Mouse (Mus musculus): ENCODE results near the gene Nr3c2. TPM values are rescaled to one million over a fixed set of nuclear protein-coding genes. Genes with fewer than 3 reads are reported as not detected.

Nr3c2 gene
- polyA plus RNA-seq, 1 experiment from 2014 or later: 2.2 TPM

GRCm38 (mm10) chr8:76977907-76978306 is 78.7 kb downstream of the Nr3c2 start:
- no peak for ATAC-seq (ENCODE audit: insufficient read depth, low FRiP score, low read depth)
- H3K9ac ChIP-seq: no peak overlapping the region
- no peaks in the 10 kb centered on the region for H3K36me3 ChIP-seq
- no peak overlapping the region for H3K4me3 ChIP-seq (replicated peaks)
- H3K4me1 ChIP-seq: no peaks in the 10 kb centered on the region
- WGBS: 93% methylated on average over 4 of the region's 4 CpGs
- no peak overlapping the region for H3K27ac ChIP-seq
- no peaks in the 10 kb centered on the region for H3K27me3 ChIP-seq (replicated peaks)
- no peaks in the 10 kb centered on the region for H3K9me3 ChIP-seq
- H3K4me2 ChIP-seq: no peak overlapping the region

- no peak for ATAC-seq (ENCODE audit: insufficient read depth, low FRiP score, low read depth)
- H3K9ac ChIP-seq: no peak overlapping the region
- no peaks in the 10 kb centered on the region for H3K36me3 ChIP-seq
- H3K4me3 ChIP-seq (replicated peaks): no peak overlapping the region
- no peak overlapping the region for H3K4me2 ChIP-seq
- H3K4me1 ChIP-seq: no peaks in the 10 kb centered on the region
- no peaks in the 10 kb centered on the region for H3K27me3 ChIP-seq (replicated peaks)
- H3K27ac ChIP-seq: no peak overlapping the region
- no peaks in the 10 kb centered on the region for H3K9me3 ChIP-seq
Measured at GRCm38 (mm10) chr8:76984082-76984481, 84.8 kb downstream of the Nr3c2 start.

- Histone ChIP-seq H3K4me2 (no peak overlapping the region), H3K27ac (no peak overlapping the region), H3K36me3 (no peaks in the 10 kb centered on the region), H3K4me1 (no peaks in the 10 kb centered on the region), H3K27me3 (replicated peaks) (no peaks in the 10 kb centered on the region), H3K4me3 (replicated peaks) (no peak overlapping the region), H3K9ac (no peak overlapping the region), H3K9me3 (no peaks in the 10 kb centered on the region)
- 82% methylated on average over 5 of the region's 5 CpGs for WGBS
- ATAC-seq (ENCODE audit: insufficient read depth, low FRiP score, low read depth): no peak
Measured at GRCm38 (mm10) chr8:76984851-76985250, 85.6 kb downstream of the Nr3c2 start.

GRCm38 (mm10) chr8:76987876-76988275 is 88.6 kb downstream of the Nr3c2 start:
- 40% methylated on average over 3 of the region's 3 CpGs for WGBS
- no peak overlapping the region for H3K9ac ChIP-seq
- no peaks in the 10 kb centered on the region for H3K4me1 ChIP-seq
- H3K4me2 ChIP-seq: no peak overlapping the region
- H3K27ac ChIP-seq: no peak overlapping the region
- H3K36me3 ChIP-seq: no peaks in the 10 kb centered on the region
- H3K4me3 ChIP-seq (replicated peaks): no peak overlapping the region
- no peak for ATAC-seq (ENCODE audit: insufficient read depth, low FRiP score, low read depth)
- no peaks in the 10 kb centered on the region for H3K27me3 ChIP-seq (replicated peaks)
- no peaks in the 10 kb centered on the region for H3K9me3 ChIP-seq

GRCm38 (mm10) chr8:76998276-76998675 is 99.0 kb downstream of the Nr3c2 start:
- no peaks in the 10 kb centered on the region for H3K4me1 ChIP-seq
- 73% methylated on average over 4 of the region's 4 CpGs for WGBS
- no peak overlapping the region for H3K4me2 ChIP-seq
- no peak overlapping the region for H3K4me3 ChIP-seq (replicated peaks)
- peak; percentile 43; the same call in 1 of the 2 replicates for ATAC-seq (ENCODE audit: insufficient read depth, low FRiP score, low read depth)
- no peaks in the 10 kb centered on the region for H3K27me3 ChIP-seq (replicated peaks)
- H3K27ac ChIP-seq: no peak overlapping the region
- H3K9me3 ChIP-seq: no peaks in the 10 kb centered on the region
- no peak overlapping the region for H3K9ac ChIP-seq
- no peaks in the 10 kb centered on the region for H3K36me3 ChIP-seq

- no peak overlapping the region for H3K4me3 ChIP-seq (replicated peaks)
- H3K27me3 ChIP-seq (replicated peaks): no peaks in the 10 kb centered on the region
- no peaks in the 10 kb centered on the region for H3K36me3 ChIP-seq
- H3K27ac ChIP-seq: no peak overlapping the region
- no peak overlapping the region for H3K4me2 ChIP-seq
- ATAC-seq (ENCODE audit: insufficient read depth, low FRiP score, low read depth): no peak
- H3K4me1 ChIP-seq: no peaks in the 10 kb centered on the region
- H3K9me3 ChIP-seq: no peaks in the 10 kb centered on the region
- no peak overlapping the region for H3K9ac ChIP-seq
- 65% methylated on average over 10 of the region's 10 CpGs for WGBS
Measured at GRCm38 (mm10) chr8:77009425-77009824, 110.2 kb downstream of the Nr3c2 start.

- ATAC-seq (ENCODE audit: insufficient read depth, low FRiP score, low read depth): no peak
- Histone ChIP-seq H3K4me2 (no peak overlapping the region), H3K4me3 (replicated peaks) (no peak overlapping the region), H3K9ac (no peak overlapping the region), H3K27me3 (replicated peaks) (no peaks in the 10 kb centered on the region), H3K36me3 (no peaks in the 10 kb centered on the region), H3K4me1 (no peaks in the 10 kb centered on the region), H3K9me3 (no peaks in the 10 kb centered on the region), H3K27ac (no peak overlapping the region)
- 75% methylated on average over 3 of the region's 3 CpGs for WGBS
Measured at GRCm38 (mm10) chr8:77011985-77012384, 112.7 kb downstream of the Nr3c2 start.

- no peak overlapping the region for H3K4me3 ChIP-seq (replicated peaks)
- no peak overlapping the region for H3K27ac ChIP-seq
- no peaks in the 10 kb centered on the region for H3K9me3 ChIP-seq
- no peak overlapping the region for H3K4me2 ChIP-seq
- no peak overlapping the region for H3K9ac ChIP-seq
- 75% methylated on average over 6 of the region's 6 CpGs for WGBS
- H3K4me1 ChIP-seq: no peaks in the 10 kb centered on the region
- H3K27me3 ChIP-seq (replicated peaks): no peaks in the 10 kb centered on the region
- ATAC-seq (ENCODE audit: insufficient read depth, low FRiP score, low read depth): no peak
- no peaks in the 10 kb centered on the region for H3K36me3 ChIP-seq
Measured at GRCm38 (mm10) chr8:77012641-77013040, 113.4 kb downstream of the Nr3c2 start.

GRCm38 (mm10) chr8:77016713-77017112 is 117.5 kb downstream of the Nr3c2 start:
- Histone ChIP-seq H3K9ac (no peak overlapping the region), H3K4me3 (replicated peaks) (no peak overlapping the region), H3K27me3 (replicated peaks) (no peaks in the 10 kb centered on the region), H3K4me1 (no peaks in the 10 kb centered on the region), H3K27ac (no peak overlapping the region), H3K9me3 (no peaks in the 10 kb centered on the region), H3K36me3 (no peaks in the 10 kb centered on the region), H3K4me2 (no peak overlapping the region)
- no peak for ATAC-seq (ENCODE audit: insufficient read depth, low FRiP score, low read depth)
- 88% methylated on average over 3 of the region's 3 CpGs for WGBS

GRCm38 (mm10) chr8:77023837-77024710 is 124.8 kb downstream of the Nr3c2 start:
- Histone ChIP-seq H3K36me3 (no peaks in the 10 kb centered on the region), H3K27ac (no peak overlapping the region), H3K9me3 (no peaks in the 10 kb centered on the region), H3K27me3 (replicated peaks) (no peaks in the 10 kb centered on the region), H3K4me2 (no peak overlapping the region), H3K4me3 (replicated peaks) (no peak overlapping the region), H3K9ac (no peak overlapping the region), H3K4me1 (no peaks in the 10 kb centered on the region)
- no peak for ATAC-seq (ENCODE audit: insufficient read depth, low FRiP score, low read depth)
- WGBS: 63% methylated on average over 13 of the region's 13 CpGs

GRCm38 (mm10) chr8:77031213-77031612 is 132.0 kb downstream of the Nr3c2 start:
- H3K4me1 ChIP-seq: no peaks in the 10 kb centered on the region
- no peaks in the 10 kb centered on the region for H3K27me3 ChIP-seq (replicated peaks)
- no peak overlapping the region for H3K9ac ChIP-seq
- no peak overlapping the region for H3K4me2 ChIP-seq
- H3K27ac ChIP-seq: no peak overlapping the region
- ATAC-seq (ENCODE audit: insufficient read depth, low FRiP score, low read depth): no peak
- WGBS: 78% methylated on average over 3 of the region's 3 CpGs
- H3K4me3 ChIP-seq (replicated peaks): no peak overlapping the region
- no peaks in the 10 kb centered on the region for H3K36me3 ChIP-seq
- no peaks in the 10 kb centered on the region for H3K9me3 ChIP-seq

- Histone ChIP-seq H3K4me3 (replicated peaks) (no peak overlapping the region), H3K27ac (no peak overlapping the region), H3K36me3 (no peaks in the 10 kb centered on the region), H3K9ac (no peak overlapping the region), H3K4me1 (no peaks in the 10 kb centered on the region), H3K4me2 (no peak overlapping the region), H3K27me3 (replicated peaks) (no peaks in the 10 kb centered on the region), H3K9me3 (no peaks in the 10 kb centered on the region)
- WGBS: 30% methylated on average over 3 of the region's 3 CpGs
- ATAC-seq (ENCODE audit: insufficient read depth, low FRiP score, low read depth): no peak
Measured at GRCm38 (mm10) chr8:77033706-77034464, 134.6 kb downstream of the Nr3c2 start.
